Mouse (Mus musculus): ENCODE data around the gene Bclaf3.

DNA sequence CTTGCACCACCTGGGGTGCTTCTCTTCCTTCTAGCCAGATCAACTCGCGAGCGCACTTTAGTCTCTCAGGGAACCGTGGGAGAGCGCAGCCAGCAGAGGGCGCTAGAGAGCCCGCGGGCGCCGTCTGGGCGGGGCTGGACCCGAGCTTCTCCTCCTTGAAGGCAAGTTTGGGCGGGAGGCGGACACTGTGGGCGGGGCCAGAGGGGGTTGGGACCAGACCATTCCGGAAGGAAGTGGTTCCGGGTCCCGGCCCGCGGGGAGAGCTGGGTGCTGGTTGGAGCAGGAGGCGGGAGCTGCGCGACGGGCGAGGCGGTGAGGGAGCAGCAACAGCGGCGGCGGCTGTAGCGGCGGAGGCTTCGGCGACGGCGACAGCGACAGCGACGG is 5.9 kb downstream of the Bclaf3 start:
- TF ChIP-seq CTCF (IDR thresholded peaks at IDR 0.05; ENCODE audit: insufficient read depth, low read length), result peak; percentile 49
- TF ChIP-seq POLR2A (IDR thresholded peaks at IDR 0.05; ENCODE audit: borderline replicate concordance, extremely low read depth, low read depth, low read length), result peak; percentile 62; the same call in 1 of the 2 replicates

Data from lung, adult 2 months (tissue).